Mouse (Mus musculus): ENCODE results near the gene Ctsc.

DNA sequence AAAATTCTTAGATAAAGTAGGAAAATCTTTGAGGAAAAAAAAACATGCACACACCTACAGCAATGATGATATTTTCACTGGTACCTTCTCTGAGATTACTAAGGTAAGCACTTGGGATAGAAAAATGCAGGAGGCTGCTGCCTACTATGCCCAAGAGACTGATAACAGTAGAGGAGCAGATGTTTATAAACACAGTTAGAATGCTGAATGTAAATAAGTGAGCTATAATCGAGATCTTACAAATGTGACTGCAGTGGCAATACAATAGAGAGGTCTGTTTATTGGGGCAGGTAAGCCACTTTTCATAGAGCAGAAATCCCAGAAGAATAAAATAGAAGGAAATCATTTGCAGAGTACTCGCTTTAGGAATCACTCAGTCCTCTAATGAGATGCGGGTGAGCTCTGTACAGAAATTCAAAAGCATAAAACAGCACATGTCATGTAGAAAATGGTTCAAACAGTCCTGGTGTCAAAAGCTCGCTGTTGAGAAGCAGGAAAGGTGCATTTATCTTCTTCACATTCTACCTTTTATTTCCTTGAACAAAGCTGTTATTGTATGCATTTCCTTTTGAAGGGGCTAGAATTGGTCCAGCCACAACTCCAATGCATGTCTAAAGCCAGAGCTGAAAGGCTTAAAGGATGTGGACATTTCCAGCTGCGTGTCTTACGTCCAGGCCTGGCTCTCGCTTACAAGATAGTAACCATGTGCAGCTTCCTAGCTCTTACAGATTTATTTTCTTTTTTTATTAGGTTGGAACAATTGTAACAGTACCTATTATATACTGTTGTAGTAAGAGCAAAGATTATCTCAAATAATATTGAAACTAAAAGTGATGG is 80.4 kb downstream of the Ctsc start:
- no peak for TF ChIP-seq POLR2A (IDR thresholded peaks at IDR 0.05; ENCODE audit: borderline replicate concordance, extremely low read depth, insufficient read depth, insufficient read length, poor library complexity, severe bottlenecking)
- no peak for TF ChIP-seq CTCF (IDR thresholded peaks at IDR 0.05; ENCODE audit: borderline replicate concordance, extremely low read depth, insufficient read depth, insufficient read length)
